Mouse (Mus musculus) E14TG2a.4 (cell line): ENCODE results near the gene Trpc4ap.

ENCODE experiments used
- CTCF ChIP-seq: conservative IDR thresholded peaks from 2 replicates; pipeline ENCODE4 v1.5.1; 2014; ENCODE audit warnings: low read length
- NANOG ChIP-seq: IDR thresholded peaks from 2 replicates; pipeline ENCODE4 v1.6.1; 2014; ENCODE audit warnings: borderline replicate concordance, low read length, mixed read lengths

GRCm38 (mm10) chr2:155630590-155631416 is 61.4 kb downstream of the Trpc4ap start:
- TF ChIP-seq CTCF (0 out of 2 replicates have a peak, but pooled peaks have one; percentile 2), NANOG (no peak)
